Mouse (Mus musculus): ENCODE measurements around the gene Flt3l. TPM values are rescaled to one million over a fixed set of nuclear protein-coding genes. Genes with fewer than 3 reads are reported as not detected.

Flt3l gene
- polyA plus RNA-seq (2017; shearing (Covaris generic)): 252 TPM

GRCm38 (mm10) chr7:45135993-45136567, at the start of gene Flt3l, which contains the start of gene Gm45713:
Flt3l (minus strand) TSS chr7:45136432.
Gm45713 (minus strand) TSS chr7:45136231.

GRCm38 (mm10) chr7:45180896-45181477, 44.8 kb upstream of the Flt3l start, which contains the start of gene Pth2:
Pth2 (plus strand) TSS chr7:45180995.

GRCm38 (mm10) chr7:45179469-45179868, 43.2 kb upstream of the Flt3l start, which contains the start of gene Gfy:
Gfy (minus strand) TSS chr7:45179569.

DNA sequence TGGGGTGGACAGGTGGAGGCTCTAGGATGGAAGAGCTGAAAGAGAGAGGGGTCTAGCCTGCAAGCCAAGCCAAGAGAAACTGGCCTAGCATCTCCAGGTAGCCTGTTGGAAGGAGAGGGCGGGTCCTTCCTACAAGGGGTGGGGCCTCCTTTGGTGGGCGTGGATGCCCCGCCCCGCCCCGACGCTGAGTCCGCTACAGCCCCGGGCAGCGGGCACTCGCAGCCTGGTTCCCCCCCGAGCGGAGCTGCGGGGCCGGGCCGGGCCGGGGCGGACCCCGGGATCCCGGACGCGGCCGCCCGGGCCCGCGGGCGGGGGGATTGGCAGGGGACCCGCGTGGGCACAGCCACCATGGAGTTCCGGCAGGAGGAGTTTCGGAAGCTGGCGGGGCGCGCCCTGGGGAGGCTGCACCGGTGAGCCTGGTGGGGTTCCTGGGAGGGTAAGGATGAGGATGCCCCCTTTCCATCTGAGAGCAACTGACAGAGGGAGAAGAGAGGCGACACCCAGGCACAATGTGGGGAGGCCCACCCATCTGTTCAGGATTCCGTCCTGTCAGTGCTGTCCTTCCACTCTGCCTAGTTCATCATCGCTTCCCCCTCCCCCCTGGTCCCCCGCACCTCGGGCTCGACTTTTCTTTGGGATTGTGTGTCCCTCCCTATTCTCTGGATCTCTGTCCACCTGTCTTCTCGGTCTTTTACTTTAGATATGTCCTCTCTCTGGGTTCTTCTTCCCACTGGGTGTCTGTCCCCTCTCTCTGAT, 27.7 kb upstream of the Flt3l start, which contains the start of gene Slc17a7:
Gene Slc17a7 (plus strand): TSS at position 215 of the 756 bp plus-strand sequence.

GRCm38 (mm10) chr7:45154096-45154992, 18.1 kb upstream of the Flt3l start, which contains the start of the genes Pih1d1 and Aldh16a1:
Pih1d1 (plus strand) TSS chr7:45154303.
Aldh16a1 (minus strand) TSS chr7:45154584.

GRCm38 (mm10) chr7:45128624-45129246, 7.5 kb downstream of the Flt3l start, which contains the start of gene Rpl13a:
Rpl13a (minus strand) TSS chr7:45128761.

DNA sequence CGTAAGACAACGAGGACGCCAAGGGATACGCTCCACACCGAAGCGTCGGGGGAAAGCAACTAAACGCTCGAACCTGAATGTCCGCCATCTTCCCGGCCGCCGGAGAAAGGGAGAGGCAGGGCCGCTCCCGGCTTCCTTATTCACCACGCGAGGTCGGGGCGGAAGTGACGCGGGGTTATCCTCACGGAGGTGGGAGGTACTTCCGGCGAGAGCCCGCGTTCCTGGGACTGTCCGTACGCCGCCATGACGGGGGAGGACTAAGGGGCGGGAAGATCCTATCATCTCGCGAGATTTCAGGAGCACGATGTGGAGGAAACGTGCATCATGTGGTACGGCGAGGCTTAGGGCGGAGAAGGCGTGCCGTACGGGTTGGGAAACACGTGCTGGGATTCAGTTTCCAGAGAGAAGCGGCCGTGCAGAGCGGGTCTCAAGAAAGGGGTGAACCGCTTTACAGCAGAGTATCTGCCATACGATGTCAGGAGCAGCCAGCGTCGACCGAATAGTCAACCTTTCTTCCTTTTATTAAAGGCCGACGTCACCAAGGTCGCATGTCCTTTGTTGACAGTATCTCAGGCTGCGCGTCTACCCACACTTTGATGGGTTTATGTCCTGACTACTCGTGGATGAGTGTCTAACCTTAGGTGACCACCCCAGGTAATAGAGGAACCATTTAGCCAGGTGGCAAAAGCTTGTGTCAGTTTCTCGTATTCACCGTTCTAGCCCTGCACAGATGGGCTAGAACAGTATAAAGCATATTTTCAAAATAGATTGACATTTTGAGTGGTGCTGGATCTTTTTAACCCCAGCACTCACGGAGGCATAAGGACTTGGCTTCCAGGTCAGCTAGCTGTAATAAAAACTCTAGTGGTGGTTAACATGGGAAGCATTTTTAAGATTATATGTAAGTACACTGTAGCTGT, 11.7 kb downstream of the Flt3l start, which contains the start of gene Rps11:
Gene Rps11 (minus strand): TSS at position 216 of the 920 bp plus-strand sequence.

GRCm38 (mm10) chr7:45103652-45104180, 32.5 kb downstream of the Flt3l start, which contains the start of gene Fcgrt:
Fcgrt (minus strand) TSS chr7:45103851.

GRCm38 (mm10) chr7:45092048-45092447, 44.2 kb downstream of the Flt3l start, which contains the start of gene Rcn3:
Rcn3 (minus strand) TSS chr7:45092221.

Other genes with a start within 250 kb of the Flt3l start
- gene Med25, start 243.7 kb downstream of the Flt3l start, polyA plus RNA-seq (2017; shearing (Covaris generic)): 48.6 TPM
- gene Fuz, start 240.4 kb downstream of the Flt3l start, polyA plus RNA-seq (2017; shearing (Covaris generic)): 20.9 TPM
- gene Ap2a1, start 206.9 kb downstream of the Flt3l start, polyA plus RNA-seq (2017; shearing (Covaris generic)): 53.1 TPM
- gene Tsks, start 193.2 kb downstream of the Flt3l start, polyA plus RNA-seq (2017; shearing (Covaris generic)): not detected
- gene Cpt1c, start 161.6 kb downstream of the Flt3l start, polyA plus RNA-seq (2017; shearing (Covaris generic)): not detected
- gene Prmt1, start 149.9 kb downstream of the Flt3l start, polyA plus RNA-seq (2017; shearing (Covaris generic)): 161 TPM
- 172 TPM for gene Irf3, start 138.8 kb downstream of the Flt3l start, polyA plus RNA-seq (2017; shearing (Covaris generic))
- gene Bcl2l12, start 137.7 kb downstream of the Flt3l start, polyA plus RNA-seq (2017; shearing (Covaris generic)): 17.5 TPM
- 27.3 TPM for gene Scaf1, start 120.1 kb downstream of the Flt3l start, polyA plus RNA-seq (2017; shearing (Covaris generic))
- gene Rras, start 118.5 kb downstream of the Flt3l start, polyA plus RNA-seq (2017; shearing (Covaris generic)): 11.5 TPM
- 2.2 TPM for gene Prr12, start 83.6 kb downstream of the Flt3l start, polyA plus RNA-seq (2017; shearing (Covaris generic))
- gene Nosip, start 74.0 kb downstream of the Flt3l start, polyA plus RNA-seq (2017; shearing (Covaris generic)): 104 TPM
- gene Prrg2, start 73.8 kb downstream of the Flt3l start, polyA plus RNA-seq (2017; shearing (Covaris generic)): 1.7 TPM
- gene Rcn3, start 44.2 kb downstream of the Flt3l start, polyA plus RNA-seq (2017; shearing (Covaris generic)): 10.6 TPM
- gene Fcgrt, start 32.6 kb downstream of the Flt3l start, polyA plus RNA-seq (2017; shearing (Covaris generic)): 6.2 TPM
- gene Rps11, start 12.0 kb downstream of the Flt3l start, polyA plus RNA-seq (2017; shearing (Covaris generic)): 2,728 TPM
- 3,371 TPM for gene Rpl13a, start 7.7 kb downstream of the Flt3l start, polyA plus RNA-seq (2017; shearing (Covaris generic))
- not detected for gene Gm45713, start 201 bp downstream of the Flt3l start, polyA plus RNA-seq (2017; shearing (Covaris generic))
- 30.4 TPM for gene Pih1d1, start 17.9 kb upstream of the Flt3l start, polyA plus RNA-seq (2017; shearing (Covaris generic))
- gene Aldh16a1, start 18.2 kb upstream of the Flt3l start, polyA plus RNA-seq (2017; shearing (Covaris generic)): 42.7 TPM
- 0.20 TPM for gene Slc17a7, start 27.5 kb upstream of the Flt3l start, polyA plus RNA-seq (2017; shearing (Covaris generic))
- not detected for gene Gfy, start 43.1 kb upstream of the Flt3l start, polyA plus RNA-seq (2017; shearing (Covaris generic))
- gene Pth2, start 44.6 kb upstream of the Flt3l start, polyA plus RNA-seq (2017; shearing (Covaris generic)): not detected
- gene Ccdc155, start 68.5 kb upstream of the Flt3l start, polyA plus RNA-seq (2017; shearing (Covaris generic)): not detected
- gene Dkkl1, start 75.7 kb upstream of the Flt3l start, polyA plus RNA-seq (2017; shearing (Covaris generic)): 2.7 TPM
- gene Tead2, start 79.3 kb upstream of the Flt3l start, polyA plus RNA-seq (2017; shearing (Covaris generic)): 0.95 TPM
- gene Cd37, start 102.7 kb upstream of the Flt3l start, polyA plus RNA-seq (2017; shearing (Covaris generic)): 402 TPM
- gene Slc6a16, start 104.7 kb upstream of the Flt3l start, polyA plus RNA-seq (2017; shearing (Covaris generic)): not detected
- gene Slc6a21, start 141.1 kb upstream of the Flt3l start, polyA plus RNA-seq (2017; shearing (Covaris generic)): not detected
- gene Trpm4, start 197.3 kb upstream of the Flt3l start, polyA plus RNA-seq (2017; shearing (Covaris generic)): 8.0 TPM
- gene Hrc, start 198.9 kb upstream of the Flt3l start, polyA plus RNA-seq (2017; shearing (Covaris generic)): not detected
- not detected for gene Ppfia3, start 230.6 kb upstream of the Flt3l start, polyA plus RNA-seq (2017; shearing (Covaris generic))
- not detected for gene Lin7b, start 234.2 kb upstream of the Flt3l start, polyA plus RNA-seq (2017; shearing (Covaris generic))

Data from naive thymus-derived CD4-positive, alpha-beta T cell, adult 5 months (primary cell).